Mouse (Mus musculus): ENCODE measurements around the gene Cbll1.

- TF ChIP-seq CTCF (IDR thresholded peaks at IDR 0.05; ENCODE audit: low read depth) (no peak), EP300 (optimal IDR thresholded peaks at IDR 0.05) (no peak)
These were observed 61.6 kb downstream of the Cbll1 start for GRCm38 (mm10) chr12:31437791-31438190.
